ENCODE assay signal across 10 mouse cellular contexts in genomic region chr10:29087823-29088222, GRCm38 (mm10). TPM values are rescaled to one million over a fixed set of nuclear protein-coding genes. Genes with fewer than 3 reads are reported as not detected.
DNase-seq lines count a peak whose midpoint lies in the region; ATAC-seq lines count a peak whose summit lies in the region.
"Had no signal": no experiment of that assay in that cellular context is flagged by ENCODE, and none has a peak within 500 bp of the region (broad histone marks: within the 10 kb centered on the region; RNA-seq: fewer than 3 reads in every experiment).

No protein-coding gene starts in this region.

- H3K4me3 ChIP-seq in hindbrain, embryonic 14.5 days (replicated peaks; ENCODE audit: low read length): no peak overlapping the region
- H3K4me3 ChIP-seq in hindbrain, embryonic 12.5 days: no peak overlapping the region
- H3K4me3 ChIP-seq: limb, embryonic 13.5 days; neural tube, embryonic 13.5 days had no signal

- H3K27me3 ChIP-seq in hindbrain, embryonic 14.5 days (ENCODE audit: control insufficient read depth, insufficient read depth, low read length): no peaks in the 10 kb centered on the region
- H3K27me3 ChIP-seq in hindbrain, embryonic 12.5 days: no peaks in the 10 kb centered on the region
- H3K27me3 ChIP-seq: limb, embryonic 13.5 days; neural tube, embryonic 13.5 days had no signal

- H3K36me3 ChIP-seq in hindbrain, embryonic 14.5 days (replicated peaks; ENCODE audit: control insufficient read depth, insufficient read depth): no peaks in the 10 kb centered on the region
- no peaks in the 10 kb centered on the region for H3K36me3 ChIP-seq in hindbrain, embryonic 12.5 days
- H3K36me3 ChIP-seq: limb, embryonic 13.5 days; neural tube, embryonic 13.5 days had no signal

- no peaks in the 10 kb centered on the region for H3K9me3 ChIP-seq in hindbrain, embryonic 14.5 days (ENCODE audit: control insufficient read depth, low read length)
- no peaks in the 10 kb centered on the region for H3K9me3 ChIP-seq in hindbrain, embryonic 12.5 days (replicated peaks)
- H3K9me3 ChIP-seq: limb, embryonic 13.5 days; neural tube, embryonic 13.5 days had no signal

- no peaks in the 10 kb centered on the region for H3K4me1 ChIP-seq in hindbrain, embryonic 14.5 days (replicated peaks; ENCODE audit: control insufficient read depth, insufficient read depth, low read length)
- H3K4me1 ChIP-seq in hindbrain, embryonic 12.5 days: no peaks in the 10 kb centered on the region
- H3K4me1 ChIP-seq: limb, embryonic 13.5 days; neural tube, embryonic 13.5 days had no signal

- WGBS in hindbrain, embryonic 14.5 days: 32% methylated on average over 1 of the region's 1 CpGs
- WGBS in hindbrain, embryonic 12.5 days: 20% methylated on average over 1 of the region's 1 CpGs

- DNase-seq in hindbrain, embryonic 14.5 days (ENCODE audit: low spot score): peak; percentile 52
- DNase-seq in 3T3-L1 (ENCODE audit: low read depth, low spot score): peak; percentile 78
- peak; percentile 34 for DNase-seq in Muller cell, postnatal 12 days (ENCODE audit: inconsistent ontology term)
- DNase-seq in layer of hippocampus, adult 18-20 months (ENCODE audit: low spot score in 2 of 2): peak; percentile 6 to 72
- DNase-seq in heart, adult 18-20 months: no peak
- DNase-seq in c-Kit-positive CD71-positive TER-119-positive erythroid progenitor cells, embryonic 14.5 days (ENCODE audit: low spot score): no peak

- H3K4me2 ChIP-seq in hindbrain, embryonic 14.5 days (replicated peaks): no peak overlapping the region
- no peak overlapping the region for H3K4me2 ChIP-seq in hindbrain, embryonic 12.5 days (replicated peaks)
- H3K4me2 ChIP-seq: limb, embryonic 13.5 days; neural tube, embryonic 13.5 days had no signal

- H3K9ac ChIP-seq in hindbrain, embryonic 14.5 days: no peak overlapping the region
- H3K9ac ChIP-seq in hindbrain, embryonic 12.5 days: no peak overlapping the region
- H3K9ac ChIP-seq: limb, embryonic 13.5 days; neural tube, embryonic 13.5 days had no signal

- ATAC-seq in hindbrain, embryonic 14.5 days (ENCODE audit: low FRiP score): no peak
- no peak for ATAC-seq in hindbrain, embryonic 12.5 days (ENCODE audit: low FRiP score)
- no peak for ATAC-seq in inflammation-experienced regulatory T-cells, adult 6 months

- no peak overlapping the region for H3K27ac ChIP-seq in hindbrain, embryonic 14.5 days
- H3K27ac ChIP-seq in hindbrain, embryonic 12.5 days: no peak overlapping the region
- H3K27ac ChIP-seq: limb, embryonic 13.5 days; neural tube, embryonic 13.5 days had no signal

RNA-seq across cellular contexts. Expression of gene Soga3, which starts 55.8 kb away (rescaled TPM):
- 92.8 and 94.7 TPM in 2 replicates for polyA plus RNA-seq in hindbrain, embryonic 14.5 days (2014; fragmentation: Nextera tagmentation; extraction: Ambion mirVana)
- polyA plus RNA-seq in hindbrain, embryonic 12.5 days (2016; fragmentation: Nextera tagmentation; extraction: Ambion mirVana): 72.8 and 90.4 TPM in 2 replicates
- 100 to 1,000 TPM; 168 to 174 TPM for total RNA-seq in layer of hippocampus, adult 18-20 months (2021)
- polyA plus RNA-seq in inflammation-experienced regulatory T-cells, adult 6 months (2017; shearing (Covaris generic)): not detected
- not detected for total RNA-seq in heart, adult 18-20 months (2021)

Comparison
In these comparisons a context has a peak if more than half of its experiments do, and no peak if none do; other contexts are left out.
1. DNase-seq: peak in hindbrain, embryonic 14.5 days (single experiment), 3T3-L1 (single experiment), Muller cell, postnatal 12 days (single experiment) and layer of hippocampus, adult 18-20 months (2 of 2); none in heart, adult 18-20 months (0 of 2) and c-Kit-positive CD71-positive TER-119-positive erythroid progenitor cells, embryonic 14.5 days (single experiment).
2. RNA of gene Soga3, which starts 55.8 kb away (polyA plus RNA-seq): 92.8 to 94.7 TPM in hindbrain, embryonic 14.5 days and 72.8 to 90.4 TPM in hindbrain, embryonic 12.5 days; not detected in inflammation-experienced regulatory T-cells, adult 6 months; every median in the first group is over 10 times any median in the second.